Mouse (Mus musculus): Measurements from ENCODE around the gene Sumo3.

DNA sequence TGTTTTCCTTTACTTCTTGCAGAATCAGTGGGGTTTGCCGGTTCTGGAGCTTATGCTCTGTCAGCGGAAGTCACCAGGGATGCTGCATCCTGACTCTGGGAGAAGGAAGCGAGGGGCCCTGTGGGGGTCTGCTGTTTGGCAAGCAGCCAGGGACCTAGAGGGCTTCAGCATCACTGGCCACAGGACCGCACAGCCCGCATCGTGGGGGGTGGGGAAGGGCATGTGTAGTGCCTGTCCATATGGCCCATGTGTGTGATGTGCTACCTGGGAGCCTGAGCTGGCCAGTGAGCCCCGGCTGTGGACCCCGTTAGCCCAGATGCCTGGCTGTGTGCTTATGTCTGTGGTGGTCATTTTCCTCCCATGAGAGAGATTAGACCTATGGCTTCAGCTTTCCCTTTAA, 16.1 kb upstream of the Sumo3 start:
- TF ChIP-seq CTCF (IDR thresholded peaks at IDR 0.05; ENCODE audit: borderline replicate concordance, insufficient read depth, low read depth, low read length) (no peak), POLR2A (IDR thresholded peaks at IDR 0.05; ENCODE audit: borderline replicate concordance, insufficient read depth, low read length) (no peak)

Data from cerebellum, adult 2 months (tissue).